Mouse (Mus musculus): ENCODE data around the gene Tbc1d22a. TPM values are rescaled to one million over a fixed set of nuclear protein-coding genes. Genes with fewer than 3 reads are reported as not detected.

Gene Tbc1d22a
- polyA plus RNA-seq, 1 experiment, result 30.5 TPM

- peak overlapping the region; percentile 27 for H3K4me2 ChIP-seq (ENCODE audit: low read depth)
- no peak overlapping the region for H3ac ChIP-seq (ENCODE audit: control insufficient read depth, insufficient read length)
- TF ChIP-seq MYOG (IDR thresholded peaks at IDR 0.05; ENCODE audit: control insufficient read depth in 1 of 3, insufficient read depth in 1 of 3, insufficient read length in 2 of 3, low read depth in 2 of 3) (peak in 1 of 3 experiments; percentile 80), TCF12 (IDR thresholded peaks at IDR 0.05; ENCODE audit: insufficient read depth, poor library complexity, severe bottlenecking) (no peak), MYOD1 (IDR thresholded peaks at IDR 0.05; ENCODE audit: control insufficient read depth in 1 of 3, insufficient read length in 2 of 3, low read depth in 2 of 3) (peak in 2 of 3 experiments; percentile 62 to 84)
- H3K36me3 ChIP-seq (ENCODE audit: control insufficient read depth, insufficient read depth), result no peaks in the 10 kb centered on the region
- no peaks in the 10 kb centered on the region for H3K27me3 ChIP-seq (ENCODE audit: control insufficient read depth, insufficient read depth, insufficient read length)
- H3K79me2 ChIP-seq (ENCODE audit: control insufficient read depth, insufficient read depth), result no peaks in the 10 kb centered on the region
- H3K4me3 ChIP-seq, result no peak overlapping the region
Measured at GRCm38 (mm10) chr15:86257916-86258685, 43.8 kb downstream of the Tbc1d22a start.

GRCm38 (mm10) chr15:86259233-86259632, 45.0 kb downstream of the Tbc1d22a start:
- TF ChIP-seq POLR2A (IDR thresholded peaks at IDR 0.05; ENCODE audit: insufficient read length, low read depth) (no peak), TCF12 (IDR thresholded peaks at IDR 0.05; ENCODE audit: insufficient read depth, poor library complexity, severe bottlenecking) (no peak), E2F4 (IDR thresholded peaks at IDR 0.05; ENCODE audit: insufficient read depth) (no peak), USF1 (IDR thresholded peaks at IDR 0.05; ENCODE audit: low read depth) (no peak), REST (IDR thresholded peaks at IDR 0.05; ENCODE audit: insufficient read depth, insufficient read length) (no peak)
- H3K4me3 ChIP-seq, result no peak overlapping the region
- no peak overlapping the region for H3ac ChIP-seq (ENCODE audit: control insufficient read depth, insufficient read length)
- H3K36me3 ChIP-seq (ENCODE audit: control insufficient read depth, insufficient read depth), result no peaks in the 10 kb centered on the region
- H3K79me2 ChIP-seq (ENCODE audit: control insufficient read depth, insufficient read depth), result no peaks in the 10 kb centered on the region
- H3K27me3 ChIP-seq (ENCODE audit: control insufficient read depth, insufficient read depth, insufficient read length), result no peaks in the 10 kb centered on the region
- no peak overlapping the region for H3K4me2 ChIP-seq (ENCODE audit: low read depth)

GRCm38 (mm10) chr15:86260111-86260510, 45.9 kb downstream of the Tbc1d22a start:
- no peaks in the 10 kb centered on the region for H3K27me3 ChIP-seq (ENCODE audit: control insufficient read depth, insufficient read depth, insufficient read length)
- H3K36me3 ChIP-seq (ENCODE audit: control insufficient read depth, insufficient read depth), result no peaks in the 10 kb centered on the region
- no peak overlapping the region for H3K4me2 ChIP-seq (ENCODE audit: low read depth)
- H3ac ChIP-seq (ENCODE audit: control insufficient read depth, insufficient read length), result no peak overlapping the region
- no peak for TF ChIP-seq TCF12 (IDR thresholded peaks at IDR 0.05; ENCODE audit: insufficient read depth, poor library complexity, severe bottlenecking)
- TF ChIP-seq REST (IDR thresholded peaks at IDR 0.05; ENCODE audit: insufficient read depth, insufficient read length), result no peak
- TF ChIP-seq POLR2A (IDR thresholded peaks at IDR 0.05; ENCODE audit: insufficient read length, low read depth), result no peak
- no peak for TF ChIP-seq E2F4 (IDR thresholded peaks at IDR 0.05; ENCODE audit: insufficient read depth)
- no peak for TF ChIP-seq CEBPB (IDR thresholded peaks at IDR 0.05; ENCODE audit: insufficient read depth, poor library complexity, severe bottlenecking)
- TF ChIP-seq TCF3 (IDR thresholded peaks at IDR 0.05; ENCODE audit: insufficient read length, low read depth), result no peak
- TF ChIP-seq POLR2AphosphoS2 (IDR thresholded peaks at IDR 0.05; ENCODE audit: insufficient read length, low read depth), result no peak
- no peak for TF ChIP-seq MYOG (IDR thresholded peaks at IDR 0.05; ENCODE audit: control insufficient read depth in 1 of 3, insufficient read depth in 1 of 3, insufficient read length in 2 of 3, low read depth in 2 of 3)
- no peak for TF ChIP-seq USF1 (IDR thresholded peaks at IDR 0.05; ENCODE audit: low read depth)
- TF ChIP-seq SRF (IDR thresholded peaks at IDR 0.05; ENCODE audit: control insufficient read depth, insufficient read length, low read depth), result no peak
- no peak for TF ChIP-seq MAX (IDR thresholded peaks at IDR 0.05; ENCODE audit: low read depth)
- no peak for TF ChIP-seq MYOD1 (IDR thresholded peaks at IDR 0.05; ENCODE audit: control insufficient read depth in 1 of 3, insufficient read length in 2 of 3, low read depth in 2 of 3)
- no peak overlapping the region for H3K4me3 ChIP-seq
- H3K79me2 ChIP-seq (ENCODE audit: control insufficient read depth, insufficient read depth), result no peaks in the 10 kb centered on the region

GRCm38 (mm10) chr15:86264389-86264788, 50.1 kb downstream of the Tbc1d22a start:
- H3K79me2 ChIP-seq (ENCODE audit: control insufficient read depth, insufficient read depth), result no peaks in the 10 kb centered on the region
- no peaks in the 10 kb centered on the region for H3K27me3 ChIP-seq (ENCODE audit: control insufficient read depth, insufficient read depth, insufficient read length)
- TF ChIP-seq MAX (IDR thresholded peaks at IDR 0.05; ENCODE audit: low read depth), result no peak
- peak; percentile 43 for TF ChIP-seq TCF12 (IDR thresholded peaks at IDR 0.05; ENCODE audit: insufficient read depth, poor library complexity, severe bottlenecking)
- TF ChIP-seq TCF3 (IDR thresholded peaks at IDR 0.05; ENCODE audit: insufficient read length, low read depth), result peak; percentile 36
- no peak for TF ChIP-seq POLR2AphosphoS2 (IDR thresholded peaks at IDR 0.05; ENCODE audit: insufficient read length, low read depth)
- no peak for TF ChIP-seq SRF (IDR thresholded peaks at IDR 0.05; ENCODE audit: control insufficient read depth, insufficient read length, low read depth)
- TF ChIP-seq USF1 (IDR thresholded peaks at IDR 0.05; ENCODE audit: low read depth), result no peak
- TF ChIP-seq CEBPB (IDR thresholded peaks at IDR 0.05; ENCODE audit: insufficient read depth, poor library complexity, severe bottlenecking), result no peak
- TF ChIP-seq POLR2A (IDR thresholded peaks at IDR 0.05; ENCODE audit: insufficient read length, low read depth), result no peak
- TF ChIP-seq MYOG (IDR thresholded peaks at IDR 0.05; ENCODE audit: control insufficient read depth in 1 of 3, insufficient read depth in 1 of 3, insufficient read length in 2 of 3, low read depth in 2 of 3), result peak; percentile 73 to 88 (median 73)
- TF ChIP-seq REST (IDR thresholded peaks at IDR 0.05; ENCODE audit: insufficient read depth, insufficient read length), result no peak
- peak; percentile 64 to 89 (median 77) for TF ChIP-seq MYOD1 (IDR thresholded peaks at IDR 0.05; ENCODE audit: control insufficient read depth in 1 of 3, insufficient read length in 2 of 3, low read depth in 2 of 3)
- TF ChIP-seq E2F4 (IDR thresholded peaks at IDR 0.05; ENCODE audit: insufficient read depth), result no peak
- H3K36me3 ChIP-seq (ENCODE audit: control insufficient read depth, insufficient read depth), result no peaks in the 10 kb centered on the region
- no peak overlapping the region for H3K4me3 ChIP-seq
- no peak overlapping the region for H3ac ChIP-seq (ENCODE audit: control insufficient read depth, insufficient read length)
- H3K4me2 ChIP-seq (ENCODE audit: low read depth), result no peak overlapping the region

- no peak for TF ChIP-seq MAX (IDR thresholded peaks at IDR 0.05; ENCODE audit: low read depth)
- no peak for TF ChIP-seq POLR2A (IDR thresholded peaks at IDR 0.05; ENCODE audit: insufficient read length, low read depth)
- TF ChIP-seq MYOD1 (IDR thresholded peaks at IDR 0.05; ENCODE audit: control insufficient read depth in 1 of 3, insufficient read length in 2 of 3, low read depth in 2 of 3), result peak; percentile 90 to 96 (median 95)
- TF ChIP-seq USF1 (IDR thresholded peaks at IDR 0.05; ENCODE audit: low read depth), result no peak
- TF ChIP-seq MYOG (IDR thresholded peaks at IDR 0.05; ENCODE audit: control insufficient read depth in 1 of 3, insufficient read depth in 1 of 3, insufficient read length in 2 of 3, low read depth in 2 of 3), result peak in 2 of 3 experiments; percentile 25 to 63
- peak; percentile 54 for TF ChIP-seq TCF12 (IDR thresholded peaks at IDR 0.05; ENCODE audit: insufficient read depth, poor library complexity, severe bottlenecking)
- TF ChIP-seq POLR2AphosphoS2 (IDR thresholded peaks at IDR 0.05; ENCODE audit: insufficient read length, low read depth), result no peak
- no peak for TF ChIP-seq E2F4 (IDR thresholded peaks at IDR 0.05; ENCODE audit: insufficient read depth)
- no peak for TF ChIP-seq SRF (IDR thresholded peaks at IDR 0.05; ENCODE audit: control insufficient read depth, insufficient read length, low read depth)
- no peak for TF ChIP-seq CEBPB (IDR thresholded peaks at IDR 0.05; ENCODE audit: insufficient read depth, poor library complexity, severe bottlenecking)
- TF ChIP-seq TCF3 (IDR thresholded peaks at IDR 0.05; ENCODE audit: insufficient read length, low read depth), result no peak
- no peak for TF ChIP-seq REST (IDR thresholded peaks at IDR 0.05; ENCODE audit: insufficient read depth, insufficient read length)
- H3K27me3 ChIP-seq (ENCODE audit: control insufficient read depth, insufficient read depth, insufficient read length), result no peaks in the 10 kb centered on the region
- no peak overlapping the region for H3ac ChIP-seq (ENCODE audit: control insufficient read depth, insufficient read length)
- H3K79me2 ChIP-seq (ENCODE audit: control insufficient read depth, insufficient read depth), result no peaks in the 10 kb centered on the region
- H3K36me3 ChIP-seq (ENCODE audit: control insufficient read depth, insufficient read depth), result no peaks in the 10 kb centered on the region
- no peak overlapping the region for H3K4me2 ChIP-seq (ENCODE audit: low read depth)
- H3K4me3 ChIP-seq, result no peak overlapping the region
Measured at GRCm38 (mm10) chr15:86264803-86265202, 50.5 kb downstream of the Tbc1d22a start.
